Mouse (Mus musculus): ENCODE measurements around the gene Stx4a. TPM values are rescaled to one million over a fixed set of nuclear protein-coding genes. Genes with fewer than 3 reads are reported as not detected.
"Not testable (repeated sequence)": the region's sequence is repeated elsewhere in the genome, so short reads cannot be mapped to it uniquely, and the experiment has no call there.

Stx4a gene
- polyA plus RNA-seq, 1 experiment from 2014 or later: 53.7 TPM

- WGBS: 84% methylated on average over 6 of the region's 6 CpGs
- ATAC-seq (replicated peaks; ENCODE audit: extremely low read depth, insufficient read depth, low FRiP score): no peak
- no peak overlapping the region for H3K27ac ChIP-seq (ENCODE audit: low read length)
Observed at GRCm38 (mm10) chr7:127886551-127886950, 62.5 kb downstream of the Stx4a start.

GRCm38 (mm10) chr7:127887191-127887590 is 63.1 kb downstream of the Stx4a start:
- peaks cover 38% of the 10 kb centered on the region for H3K36me3 ChIP-seq (ENCODE audit: control insufficient read depth, insufficient read depth)
- H3K4me3 ChIP-seq (ENCODE audit: low read length): no peak overlapping the region
- no peak overlapping the region for H3K4me2 ChIP-seq (ENCODE audit: low read depth, low read length)
- WGBS: 75% methylated on average over 8 of the region's 8 CpGs
- H3K27me3 ChIP-seq (ENCODE audit: control insufficient read depth, insufficient read depth, low read length): no peaks in the 10 kb centered on the region
- no peak for ATAC-seq (replicated peaks; ENCODE audit: extremely low read depth, insufficient read depth, low FRiP score)
- no peak overlapping the region for H3K9ac ChIP-seq (ENCODE audit: low read length)
- no peak overlapping the region for H3K27ac ChIP-seq (ENCODE audit: low read length)
- peaks cover 11% of the 10 kb centered on the region for H3K4me1 ChIP-seq (ENCODE audit: control insufficient read depth, insufficient read depth, low read length)
- no peaks in the 10 kb centered on the region for H3K9me3 ChIP-seq (replicated peaks; ENCODE audit: control insufficient read depth, low read length)

More at GRCm38 (mm10) chr7:127886551-127886950, 62.5 kb downstream of the Stx4a start:
- Histone ChIP-seq H3K4me3 (ENCODE audit: low read length) (no peak overlapping the region), H3K4me2 (ENCODE audit: low read depth, low read length) (no peak overlapping the region), H3K4me1 (ENCODE audit: control insufficient read depth, insufficient read depth, low read length) (peaks cover 11% of the 10 kb centered on the region), H3K9ac (ENCODE audit: low read length) (no peak overlapping the region), H3K9me3 (replicated peaks; ENCODE audit: control insufficient read depth, low read length) (no peaks in the 10 kb centered on the region), H3K36me3 (ENCODE audit: control insufficient read depth, insufficient read depth) (peaks cover 44% of the 10 kb centered on the region), H3K27me3 (ENCODE audit: control insufficient read depth, insufficient read depth, low read length) (no peaks in the 10 kb centered on the region)

- peaks cover 36% of the 10 kb centered on the region for H3K36me3 ChIP-seq (ENCODE audit: control insufficient read depth, insufficient read depth)
- WGBS: 78% methylated on average over 3 of the region's 3 CpGs
Observed at GRCm38 (mm10) chr7:127887781-127888180, 63.7 kb downstream of the Stx4a start.

GRCm38 (mm10) chr7:127888821-127889220 is 64.7 kb downstream of the Stx4a start:
- no peak overlapping the region for H3K4me2 ChIP-seq (ENCODE audit: low read depth, low read length)
- no peak overlapping the region for H3K4me3 ChIP-seq (ENCODE audit: low read length)
- peaks cover 5% of the 10 kb centered on the region for H3K4me1 ChIP-seq (ENCODE audit: control insufficient read depth, insufficient read depth, low read length)
- H3K36me3 ChIP-seq (ENCODE audit: control insufficient read depth, insufficient read depth): peaks cover 30% of the 10 kb centered on the region
- ATAC-seq (replicated peaks; ENCODE audit: extremely low read depth, insufficient read depth, low FRiP score): no peak
- H3K9me3 ChIP-seq (replicated peaks; ENCODE audit: control insufficient read depth, low read length): no peaks in the 10 kb centered on the region
- 64% methylated on average over 3 of the region's 3 CpGs for WGBS
- no peak overlapping the region for H3K27ac ChIP-seq (ENCODE audit: low read length)
- no peaks in the 10 kb centered on the region for H3K27me3 ChIP-seq (ENCODE audit: control insufficient read depth, insufficient read depth, low read length)
- H3K9ac ChIP-seq (ENCODE audit: low read length): no peak overlapping the region

More at GRCm38 (mm10) chr7:127887781-127888180, 63.7 kb downstream of the Stx4a start:
- Histone ChIP-seq H3K4me2 (ENCODE audit: low read depth, low read length) (no peak overlapping the region), H3K4me3 (ENCODE audit: low read length) (no peak overlapping the region), H3K9me3 (replicated peaks; ENCODE audit: control insufficient read depth, low read length) (no peaks in the 10 kb centered on the region), H3K27me3 (ENCODE audit: control insufficient read depth, insufficient read depth, low read length) (no peaks in the 10 kb centered on the region), H3K9ac (ENCODE audit: low read length) (no peak overlapping the region), H3K4me1 (ENCODE audit: control insufficient read depth, insufficient read depth, low read length) (peaks cover 11% of the 10 kb centered on the region), H3K27ac (ENCODE audit: low read length) (no peak overlapping the region)
- ATAC-seq (replicated peaks; ENCODE audit: extremely low read depth, insufficient read depth, low FRiP score): no peak

GRCm38 (mm10) chr7:127890798-127891197 is 66.7 kb downstream of the Stx4a start, which contains the start of gene Prss53:
Gene Prss53 (minus strand): TSS chr7:127890970.
- Histone ChIP-seq H3K4me2 (ENCODE audit: low read depth, low read length) (no peak within 1 kb of the TSS), H3K4me1 (ENCODE audit: control insufficient read depth, insufficient read depth, low read length) (peaks cover 8% of the 10 kb centered on the region), H3K9ac (ENCODE audit: low read length) (no peak within 1 kb of the TSS), H3K9me3 (replicated peaks; ENCODE audit: control insufficient read depth, low read length) (no peaks in the 10 kb centered on the region), H3K4me3 (ENCODE audit: low read length) (no peak within 1 kb of the TSS), H3K36me3 (ENCODE audit: control insufficient read depth, insufficient read depth) (peaks cover 13% of the 10 kb centered on the region), H3K27me3 (ENCODE audit: control insufficient read depth, insufficient read depth, low read length) (no peaks in the 10 kb centered on the region), H3K27ac (ENCODE audit: low read length) (no peak within 1 kb of the TSS)
- no peak for ATAC-seq (replicated peaks; ENCODE audit: extremely low read depth, insufficient read depth, low FRiP score)
- 36% methylated on average over 4 of the region's 4 CpGs for WGBS

- Histone ChIP-seq H3K9me3 (replicated peaks; ENCODE audit: control insufficient read depth, low read length) (no peaks in the 10 kb centered on the region), H3K4me3 (ENCODE audit: low read length) (peak overlapping the region; percentile 77), H3K27ac (ENCODE audit: low read length) (no peak overlapping the region), H3K4me2 (ENCODE audit: low read depth, low read length) (peak overlapping the region; percentile 92), H3K4me1 (ENCODE audit: control insufficient read depth, insufficient read depth, low read length) (peaks cover 8% of the 10 kb centered on the region), H3K9ac (ENCODE audit: low read length) (peak overlapping the region; percentile 81), H3K36me3 (ENCODE audit: control insufficient read depth, insufficient read depth) (0 out of 2 replicates have a peak, but pooled peaks cover 5% of the 10 kb centered on the region), H3K27me3 (ENCODE audit: control insufficient read depth, insufficient read depth, low read length) (no peaks in the 10 kb centered on the region)
- WGBS: 68% methylated on average over 5 of the region's 5 CpGs
- ATAC-seq (replicated peaks; ENCODE audit: extremely low read depth, insufficient read depth, low FRiP score): no peak
Observed at GRCm38 (mm10) chr7:127894480-127894879, 70.4 kb downstream of the Stx4a start.

GRCm38 (mm10) chr7:127895442-127895841 is 71.3 kb downstream of the Stx4a start, which contains the start of the genes Gm21974 and Vkorc1:
Gene Gm21974 (minus strand): TSS chr7:127895454.
Gene Vkorc1 (minus strand): TSS chr7:127895617.
- Histone ChIP-seq H3K4me2 (ENCODE audit: low read depth, low read length) (peak within 1 kb of the TSS; percentile 92), H3K27ac (ENCODE audit: low read length) (peak within 1 kb of the TSS; percentile 81), H3K9ac (ENCODE audit: low read length) (peak within 1 kb of the TSS; percentile 81), H3K4me3 (ENCODE audit: low read length) (peak within 1 kb of the TSS; percentile 77), H3K36me3 (ENCODE audit: control insufficient read depth, insufficient read depth) (0 out of 2 replicates have a peak, but pooled peaks cover 5% of the 10 kb centered on the region), H3K4me1 (ENCODE audit: control insufficient read depth, insufficient read depth, low read length) (peaks cover 8% of the 10 kb centered on the region), H3K9me3 (replicated peaks; ENCODE audit: control insufficient read depth, low read length) (no peaks in the 10 kb centered on the region), H3K27me3 (ENCODE audit: control insufficient read depth, insufficient read depth, low read length) (no peaks in the 10 kb centered on the region)
- ATAC-seq (replicated peaks; ENCODE audit: extremely low read depth, insufficient read depth, low FRiP score): peak; percentile 98
- under 1% methylated on average over 26 of the region's 26 CpGs for WGBS

- H3K9ac ChIP-seq (ENCODE audit: low read length); H3K27me3 ChIP-seq (ENCODE audit: control insufficient read depth, insufficient read depth, low read length); H3K9me3 ChIP-seq (replicated peaks; ENCODE audit: control insufficient read depth, low read length); H3K4me1 ChIP-seq (ENCODE audit: control insufficient read depth, insufficient read depth, low read length); H3K36me3 ChIP-seq (ENCODE audit: control insufficient read depth, insufficient read depth); H3K27ac ChIP-seq (ENCODE audit: low read length); ATAC-seq (replicated peaks; ENCODE audit: extremely low read depth, insufficient read depth, low FRiP score): not testable (repeated sequence)
- H3K4me3 ChIP-seq (ENCODE audit: low read length): peak overlapping the region; percentile 77
- H3K4me2 ChIP-seq (ENCODE audit: low read depth, low read length): peak overlapping the region; percentile 92
- 59% methylated on average over 7 of the region's 7 CpGs for WGBS
Observed at GRCm38 (mm10) chr7:127895891-127896290, 71.8 kb downstream of the Stx4a start.

- H3K9ac ChIP-seq (ENCODE audit: low read length): no peak overlapping the region
- peaks cover 8% of the 10 kb centered on the region for H3K4me1 ChIP-seq (ENCODE audit: control insufficient read depth, insufficient read depth, low read length)
- 55% methylated on average over 13 of the region's 13 CpGs for WGBS
- H3K36me3 ChIP-seq (ENCODE audit: control insufficient read depth, insufficient read depth): 0 out of 2 replicates have a peak, but pooled peaks cover 5% of the 10 kb centered on the region
- no peaks in the 10 kb centered on the region for H3K27me3 ChIP-seq (ENCODE audit: control insufficient read depth, insufficient read depth, low read length)
- H3K4me3 ChIP-seq (ENCODE audit: low read length): no peak overlapping the region
- H3K27ac ChIP-seq (ENCODE audit: low read length): no peak overlapping the region
- H3K9me3 ChIP-seq (replicated peaks; ENCODE audit: control insufficient read depth, low read length): no peaks in the 10 kb centered on the region
- ATAC-seq (replicated peaks; ENCODE audit: extremely low read depth, insufficient read depth, low FRiP score): no peak
- no peak overlapping the region for H3K4me2 ChIP-seq (ENCODE audit: low read depth, low read length)
Observed at GRCm38 (mm10) chr7:127896384-127896783, 72.3 kb downstream of the Stx4a start.

All from heart, embryonic 16.5 days (tissue).